Mouse (Mus musculus): ENCODE results near the gene Hist1h4i. TPM values are rescaled to one million over a fixed set of nuclear protein-coding genes. Genes with fewer than 3 reads are reported as not detected.

The Hist1h4i gene
- total RNA-seq, 2 experiments from 2014 or later = 143 to 189 TPM

Small RNAs within 50 kb of the gene (microRNA-seq; reads per million reads assigned to microRNA genes)
- gene Gm26300 (not detected), gene Gm44390 (not detected), gene Gm44486 (not detected)

Other genes with a start within 250 kb of the Hist1h4i start
- gene Hist1h2bq, start 231.2 kb downstream of the Hist1h4i start, total RNA-seq (2021) = 100 to 1,000 TPM; 278 to 369 TPM
- 100 to 1,000 TPM; 431 to 590 TPM for gene Hist1h2ao, start 230.9 kb downstream of the Hist1h4i start, total RNA-seq (2021)
- gene Hist1h4m, start 229.6 kb downstream of the Hist1h4i start, total RNA-seq (2021) = 100 to 1,000 TPM; 582 to 750 TPM
- 100 to 1,000 TPM in 1 of 2 experiments, 10 to 100 TPM in 1; 93.9 to 147 TPM for gene Hist1h4n, start 209.2 kb downstream of the Hist1h4i start, total RNA-seq (2021)
- gene Hist1h2ap, start 207.9 kb downstream of the Hist1h4i start, total RNA-seq (2021) = 100 to 1,000 TPM; 215 to 300 TPM
- 100 to 1,000 TPM; 275 to 365 TPM for gene Hist1h2br, start 207.6 kb downstream of the Hist1h4i start, total RNA-seq (2021)
- 1 to 10 TPM; 1.4 to 2.6 TPM for gene Zfp184, start 96.3 kb downstream of the Hist1h4i start, total RNA-seq (2021)
- not detected for gene Pom121l2, start 60.2 kb downstream of the Hist1h4i start, total RNA-seq (2021)
- under 1 TPM; 0.20 to 0.21 TPM for gene Prss16, start 31.6 kb downstream of the Hist1h4i start, total RNA-seq (2021)
- gene Hist1h2ah, start 5.8 kb downstream of the Hist1h4i start, total RNA-seq (2021) = 100 to 1,000 TPM; 276 to 360 TPM
- gene Hist1h2bk, start 5.5 kb downstream of the Hist1h4i start, total RNA-seq (2021) = 100 to 1,000 TPM; 393 to 555 TPM
- 100 to 1,000 TPM; 270 to 354 TPM for gene Hist1h2ag, start 1.6 kb upstream of the Hist1h4i start, total RNA-seq (2021)
- 100 to 1,000 TPM; 250 to 321 TPM for gene Hist1h2bj, start 1.9 kb upstream of the Hist1h4i start, total RNA-seq (2021)
- not detected for gene Vmn1r188, start 43.1 kb upstream of the Hist1h4i start, total RNA-seq (2021)
- gene Vmn1r189, start 64.5 kb upstream of the Hist1h4i start, total RNA-seq (2021) = not detected
- not detected for gene Vmn1r191, start 142.6 kb upstream of the Hist1h4i start, total RNA-seq (2021)
- not detected for gene Vmn1r192, start 149.8 kb upstream of the Hist1h4i start, total RNA-seq (2021)
- not detected for gene Vmn1r193, start 181.8 kb upstream of the Hist1h4i start, total RNA-seq (2021)
- gene Vmn1r194, start 202.9 kb upstream of the Hist1h4i start, total RNA-seq (2021) = not detected
- not detected for gene Vmn1r195, start 229.2 kb upstream of the Hist1h4i start, total RNA-seq (2021)
- gene Vmn1r196, start 248.6 kb upstream of the Hist1h4i start, total RNA-seq (2021) = not detected